Mouse (Mus musculus) stomach, postnatal 0 days (tissue): ENCODE data around the gene Rimkla.

Experiments
- CTCF ChIP-seq: IDR thresholded peaks from 2 replicates; pipeline ENCODE4 v1.5.1; 2016; ENCODE audit warnings: antibody characterized with exemption, low read depth, mild to moderate bottlenecking, moderate library complexity
- EP300 ChIP-seq: optimal IDR thresholded peaks from 2 replicates; pipeline ENCODE3; 2016; ENCODE audit warnings: antibody characterized with exemption

DNA sequence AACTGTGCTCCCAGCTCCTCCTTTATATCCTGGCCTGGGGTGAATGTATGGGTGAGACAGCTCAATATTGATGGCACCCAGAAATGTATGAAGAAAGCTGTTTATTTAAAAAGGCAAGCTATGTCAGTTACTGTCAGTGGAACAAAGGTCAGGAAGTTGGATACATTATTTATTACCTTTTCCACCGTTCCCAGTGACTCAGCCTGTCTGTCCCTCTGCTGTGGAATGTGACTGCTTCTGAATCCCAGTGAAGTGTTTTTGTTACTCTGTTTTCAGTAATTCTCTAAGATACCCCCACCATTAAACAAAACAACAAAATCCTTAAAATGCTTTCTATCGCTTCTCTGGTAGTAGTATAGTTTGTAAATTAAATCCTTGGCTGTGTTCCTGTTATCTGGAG, 66.8 kb downstream of the Rimkla start:
- TF ChIP-seq CTCF: no peak
- TF ChIP-seq EP300: no peak
